Mouse (Mus musculus): ENCODE data around the gene Gpr161. TPM values are rescaled to one million over a fixed set of nuclear protein-coding genes. Genes with fewer than 3 reads are reported as not detected.

Gene Gpr161
- total RNA-seq (2021), result 1 to 10 TPM in 1 of 2 experiments, under 1 TPM in 1; 0.76 to 1.1 TPM
- long read RNA-seq, experiment 1, result 0 reads
- long read RNA-seq, experiment 2, result 0 reads

GRCm38 (mm10) chr1:165295489-165295888 is at the start of gene Gpr161:
TSS of gene Gpr161 (plus strand) at chr1:165295789.
- no peak for DNase-seq

DNA sequence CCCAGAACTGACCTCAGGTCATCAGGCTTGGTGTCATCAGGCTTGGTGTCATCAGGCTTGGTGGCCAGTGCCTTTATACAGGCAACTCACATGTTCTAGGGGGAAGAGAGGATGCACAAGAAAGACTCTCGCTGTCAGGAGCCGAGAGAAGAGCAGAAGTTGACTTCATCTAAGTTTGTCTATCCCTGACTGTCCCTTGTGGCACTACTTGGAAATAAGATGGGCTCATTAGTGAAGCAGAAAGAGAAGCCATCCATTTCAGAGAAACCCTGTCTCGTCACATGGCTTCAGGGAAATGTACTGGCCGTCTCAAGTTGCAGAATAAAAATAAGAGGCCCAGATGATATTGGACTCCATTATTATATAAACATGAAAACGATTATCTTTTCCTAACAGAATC is 49.0 kb upstream of the Gpr161 start:
- DNase-seq, result no peak

- peak; percentile 52 to 54 for DNase-seq
Observed at GRCm38 (mm10) chr1:165247085-165247484, 48.5 kb upstream of the Gpr161 start.

DNA sequence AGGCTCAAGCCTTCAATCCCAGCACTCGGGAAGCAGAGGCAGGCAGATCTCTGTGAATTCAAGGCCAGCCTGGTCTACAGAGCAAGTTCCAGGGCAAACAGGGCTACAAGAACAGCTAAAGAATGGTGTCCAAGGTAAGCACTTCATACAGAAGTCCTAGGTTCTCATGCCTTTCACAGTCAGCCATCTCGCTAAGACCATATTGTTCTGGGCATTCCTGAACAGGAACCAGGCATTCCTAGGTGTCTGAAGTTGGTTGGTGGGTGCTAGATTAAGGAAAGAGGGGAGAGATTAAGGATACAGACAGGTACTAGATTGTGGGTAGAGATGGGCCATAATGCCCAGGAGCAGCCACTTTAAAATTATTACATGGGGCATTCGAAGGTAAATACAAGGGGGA is 47.8 kb upstream of the Gpr161 start:
- no peak for DNase-seq

- DNase-seq, result no peak
Observed at GRCm38 (mm10) chr1:165248842-165249241, 46.7 kb upstream of the Gpr161 start.

- DNase-seq, result no peak
Observed at GRCm38 (mm10) chr1:165250546-165250945, 45.0 kb upstream of the Gpr161 start.

GRCm38 (mm10) chr1:165252027-165252671 is 43.4 kb upstream of the Gpr161 start:
- peak; percentile 69 to 72 for DNase-seq

GRCm38 (mm10) chr1:165274946-165275345 is 20.6 kb upstream of the Gpr161 start:
- no peak for DNase-seq

GRCm38 (mm10) chr1:165280741-165281140 is 14.8 kb upstream of the Gpr161 start:
- DNase-seq, result no peak

DNA sequence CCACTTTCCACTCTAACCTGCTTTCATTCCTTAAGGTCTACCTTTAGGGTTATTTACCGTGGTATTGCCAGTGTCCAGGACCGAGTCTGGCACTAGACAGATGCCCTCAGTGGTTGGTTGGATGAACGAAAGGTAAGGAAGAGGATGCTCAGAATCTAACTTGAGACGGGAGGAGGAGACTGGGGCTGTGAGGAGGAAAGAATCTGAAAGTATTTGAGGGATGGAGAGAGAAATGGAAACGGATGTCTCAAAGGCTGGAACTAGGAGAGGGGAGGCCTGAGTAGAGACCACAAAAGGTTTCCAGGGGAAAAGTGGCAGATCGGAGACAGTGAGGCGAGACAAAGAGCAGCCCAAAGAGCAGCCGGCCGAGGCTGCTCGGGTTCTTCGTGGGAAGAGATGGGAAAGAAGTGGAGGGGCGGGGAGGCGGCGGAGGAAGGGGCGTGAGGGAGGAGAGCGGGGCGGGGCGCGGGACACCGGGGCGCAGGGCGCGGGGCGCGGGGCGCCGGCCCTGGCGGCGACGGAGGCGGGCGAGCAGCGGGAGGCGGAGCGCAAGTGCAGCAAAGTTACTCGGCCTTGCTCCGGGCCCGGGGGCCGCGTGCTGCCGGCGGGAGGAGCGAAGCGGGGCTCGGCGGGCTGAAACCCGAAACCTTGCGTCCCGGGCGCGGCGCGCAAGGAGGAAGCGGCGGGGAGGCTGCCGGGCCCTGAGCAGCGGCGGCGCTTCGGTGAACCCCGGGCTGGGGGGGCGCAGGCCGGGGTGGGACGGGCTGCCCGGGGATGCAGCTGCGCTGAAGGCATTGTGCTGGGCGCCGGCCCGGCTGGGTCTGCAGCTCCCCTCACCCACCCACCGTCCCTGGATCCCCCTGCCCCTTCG is 14.0 kb upstream of the Gpr161 start:
- peak; percentile 83 to 85 for DNase-seq

DNA sequence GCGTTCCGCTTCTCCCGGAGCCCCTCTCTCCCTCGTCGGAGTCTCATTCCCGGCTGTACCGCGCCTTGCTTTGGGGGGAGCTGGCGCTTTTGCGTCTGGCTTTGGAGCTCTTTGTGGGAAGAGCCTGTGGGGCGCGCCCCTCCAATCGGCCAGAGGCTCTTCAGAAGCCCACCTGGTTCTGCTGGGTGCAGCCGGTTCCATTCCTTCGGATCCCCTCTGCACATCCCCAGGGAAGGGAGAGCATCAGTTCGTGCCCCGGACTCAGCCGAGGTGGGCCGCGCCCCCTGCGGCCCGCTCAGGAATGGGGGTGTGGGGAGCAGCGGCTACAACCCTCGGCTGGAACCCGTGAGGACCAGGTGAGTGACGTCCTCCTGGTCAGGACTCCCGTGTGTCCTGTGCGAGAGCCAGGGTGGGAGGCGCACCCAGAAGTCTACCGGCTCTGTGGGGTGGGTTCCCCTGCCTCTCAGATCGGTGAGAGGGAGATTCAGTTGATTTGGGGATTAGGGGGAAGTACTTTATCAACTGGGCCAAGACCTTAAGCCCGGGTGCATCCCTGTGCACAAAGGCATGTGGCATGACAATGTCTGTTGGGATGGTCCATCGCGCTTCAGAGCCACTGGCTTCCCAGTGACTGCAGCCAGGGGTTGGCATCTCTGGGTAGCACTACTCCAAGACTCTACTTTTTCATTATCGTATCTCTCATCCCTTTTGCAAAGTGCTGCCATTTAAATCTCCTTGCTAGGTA is 13.2 kb upstream of the Gpr161 start:
- peak in 1 of 2 experiments; percentile 2 for DNase-seq

- no peak for DNase-seq
Observed at GRCm38 (mm10) chr1:165282967-165283345, 12.6 kb upstream of the Gpr161 start.

DNA sequence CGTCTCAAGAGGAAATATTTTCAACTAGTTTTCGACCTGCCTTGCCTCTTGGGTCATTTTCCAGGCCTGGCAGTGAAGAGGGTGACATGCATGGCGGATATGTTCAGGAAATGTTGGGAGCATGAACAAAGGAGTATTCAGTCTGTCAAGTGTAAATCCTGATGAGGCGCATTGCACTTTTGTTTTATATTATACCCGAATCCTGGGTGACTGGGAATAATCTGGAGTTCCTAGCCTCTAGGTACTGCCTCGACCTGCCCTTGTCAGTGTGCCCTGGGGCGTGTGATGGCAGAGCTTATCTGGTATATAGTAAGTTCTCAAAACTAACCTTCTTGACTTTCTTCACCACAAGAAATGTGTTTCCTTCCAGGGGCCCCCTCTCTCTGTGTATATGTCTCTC is 11.5 kb upstream of the Gpr161 start:
- DNase-seq, result no peak

GRCm38 (mm10) chr1:165288165-165288564 is 7.4 kb upstream of the Gpr161 start:
- no peak for DNase-seq

GRCm38 (mm10) chr1:165289831-165290230 is 5.8 kb upstream of the Gpr161 start:
- peak; percentile 13 to 39 for DNase-seq

GRCm38 (mm10) chr1:165291606-165292005 is 4.0 kb upstream of the Gpr161 start:
- no peak for DNase-seq

DNA sequence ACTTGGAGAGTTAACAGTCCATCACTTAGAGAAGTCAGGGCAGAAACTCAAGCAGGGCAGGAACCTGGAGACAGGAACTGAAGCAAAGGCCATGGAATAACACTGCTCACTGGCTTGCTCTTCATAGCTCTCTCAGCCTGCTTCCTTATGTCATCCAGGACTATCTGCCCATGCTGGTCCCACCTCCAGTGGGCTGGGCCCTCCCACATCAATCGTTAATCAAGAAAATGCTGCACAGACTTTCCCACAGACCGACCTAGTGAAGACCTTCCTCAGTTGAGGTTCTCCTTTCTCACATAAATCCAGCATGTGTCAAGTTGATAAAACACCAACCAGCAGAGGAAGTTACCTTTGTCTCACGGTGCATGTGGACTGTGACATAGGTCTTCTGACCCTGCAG is 5.5 kb downstream of the Gpr161 start:
- no peak for DNase-seq

DNA sequence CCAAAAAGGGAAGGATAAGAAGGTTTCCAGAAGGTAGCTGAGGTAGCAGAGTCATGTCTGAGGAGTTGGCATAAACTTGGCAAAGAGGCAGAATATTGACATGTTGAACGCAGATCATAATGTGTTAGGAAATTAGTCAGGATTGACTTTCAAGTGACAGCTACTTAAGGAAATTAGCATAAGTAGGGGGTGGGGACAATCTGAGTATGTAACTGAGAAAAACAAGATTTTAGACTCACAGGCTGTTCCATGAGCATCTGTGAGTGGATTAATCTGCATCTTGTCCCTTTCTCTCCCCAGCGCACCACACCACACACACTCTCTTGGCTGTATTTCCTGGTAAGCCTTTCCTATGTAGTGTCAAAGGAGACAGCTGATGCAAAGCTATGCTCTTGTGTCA is 6.0 kb downstream of the Gpr161 start:
- no peak for DNase-seq

DNA sequence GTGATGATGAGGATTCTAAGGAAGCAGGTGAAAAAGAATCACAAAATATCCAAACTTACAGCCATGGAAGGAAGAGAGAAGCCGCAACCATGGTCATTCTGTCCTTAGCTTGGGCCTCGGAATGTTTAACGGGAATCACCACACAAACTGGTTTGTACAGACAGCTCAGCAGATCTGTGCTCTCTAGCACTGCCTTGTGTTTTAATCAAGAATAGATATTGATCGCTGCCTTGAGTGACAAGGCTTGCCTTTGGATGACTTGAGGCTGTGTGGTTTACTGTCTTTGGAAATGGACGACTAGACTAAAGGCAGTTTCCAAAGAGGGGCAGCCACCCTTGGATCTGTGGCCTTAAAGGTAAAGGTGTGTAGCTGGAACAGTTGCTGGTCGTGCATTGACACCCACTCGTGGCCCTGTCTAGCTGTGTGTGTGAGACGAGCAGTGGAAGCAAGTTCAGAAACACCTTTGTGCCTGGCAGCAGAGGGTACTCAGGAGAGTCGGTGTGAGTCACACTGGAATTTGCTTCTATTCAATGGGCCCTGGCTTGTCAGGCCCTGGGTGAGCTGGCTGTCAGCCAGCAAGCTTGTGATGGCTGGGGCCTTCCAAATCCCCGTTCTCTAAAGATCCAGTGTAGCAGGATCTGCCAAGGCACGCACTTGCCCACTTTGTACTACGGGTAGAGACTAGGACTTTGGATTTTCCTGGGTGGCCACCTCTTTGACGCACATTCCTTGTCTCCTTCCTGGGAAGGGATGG is 7.0 kb downstream of the Gpr161 start:
- DNase-seq, result peak; percentile 50 to 63

DNA sequence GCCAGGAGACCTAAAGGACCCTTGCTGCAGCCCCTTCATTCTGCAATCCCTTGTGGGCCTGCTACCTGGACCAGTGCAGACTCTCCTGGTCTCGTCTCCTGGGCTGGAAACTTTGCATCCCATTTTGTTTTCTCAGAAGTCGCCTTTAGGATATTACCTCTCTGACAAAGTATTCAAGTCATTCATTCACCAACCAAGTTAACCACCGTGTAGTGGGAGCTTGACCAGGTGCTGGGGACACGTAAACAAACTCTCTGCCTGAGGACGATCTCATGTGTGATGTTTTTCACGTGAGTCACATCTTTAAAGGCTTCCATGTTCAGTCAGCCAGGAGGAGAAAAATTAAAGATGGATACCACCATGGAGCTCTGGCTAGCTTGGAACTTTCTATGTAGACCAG is 7.6 kb downstream of the Gpr161 start:
- DNase-seq, result no peak

GRCm38 (mm10) chr1:165304341-165304740 is 8.8 kb downstream of the Gpr161 start:
- DNase-seq, result no peak

DNA sequence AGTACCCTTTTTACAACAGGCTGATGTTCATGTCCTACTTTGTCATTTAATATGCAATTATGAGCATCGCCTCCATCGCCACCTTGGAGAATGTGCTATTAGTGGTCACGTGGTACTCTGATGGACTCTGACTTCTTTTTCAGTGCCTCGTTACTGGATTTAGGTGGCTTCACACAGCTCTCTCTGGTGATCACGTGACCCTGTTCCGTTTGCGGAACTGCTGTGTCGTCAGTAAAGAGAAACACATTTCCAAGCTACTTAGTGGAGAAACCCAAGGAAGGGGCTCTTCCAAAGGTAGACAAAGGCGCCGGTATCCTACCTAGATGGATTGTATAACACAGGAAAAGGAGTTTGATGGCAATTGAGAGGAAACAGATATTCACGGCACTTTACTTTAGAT is 12.6 kb downstream of the Gpr161 start:
- no peak for DNase-seq
